Mouse (Mus musculus): ENCODE data around the gene Ctnnbip1.

The Ctnnbip1 gene

DNA sequence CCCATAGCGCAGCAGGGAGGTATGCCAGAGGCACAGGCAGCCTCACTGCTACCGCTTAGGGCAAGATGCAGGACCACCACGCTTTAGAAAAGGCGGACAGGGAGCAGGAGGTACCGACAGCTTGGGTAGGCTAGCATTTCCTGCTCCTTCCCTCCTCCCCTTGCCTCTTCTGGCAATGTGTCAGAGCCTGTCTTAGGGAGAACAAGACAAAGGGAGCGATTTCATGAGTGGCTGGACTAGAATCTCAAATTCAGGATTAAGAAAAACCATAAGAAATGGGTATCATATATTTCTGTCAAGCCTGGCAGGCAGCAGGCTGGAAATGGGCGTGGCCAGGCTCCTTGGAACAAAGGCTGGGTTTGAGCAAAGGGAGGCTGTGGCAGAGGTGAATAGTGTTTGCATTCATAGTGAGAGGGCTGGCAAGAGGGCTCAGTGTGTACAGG is 44.9 kb downstream of the Ctnnbip1 start:
- peak; percentile 83 for DNase-seq

DNA sequence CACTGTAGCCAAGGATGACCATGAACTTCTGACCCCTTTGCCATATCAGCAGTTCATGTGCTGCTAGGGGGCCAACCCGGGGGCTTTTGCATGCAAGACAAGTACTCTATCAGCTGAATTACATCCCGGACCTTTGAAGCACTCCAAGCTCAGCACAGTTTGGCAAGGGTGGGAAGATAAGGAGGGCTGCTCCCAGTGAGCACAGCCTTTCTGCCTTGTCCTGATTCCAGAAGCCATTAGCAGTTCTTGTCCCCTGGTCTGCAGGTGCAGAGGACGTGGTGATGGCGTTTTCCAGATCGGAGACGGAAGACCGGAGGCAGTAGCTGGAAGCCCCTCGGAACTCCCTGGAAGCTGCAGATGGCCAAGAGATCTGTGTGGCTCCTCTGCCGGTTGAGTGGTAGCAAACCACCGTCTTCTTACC is 45.9 kb downstream of the Ctnnbip1 start:
- peak; percentile 64 for DNase-seq

DNA sequence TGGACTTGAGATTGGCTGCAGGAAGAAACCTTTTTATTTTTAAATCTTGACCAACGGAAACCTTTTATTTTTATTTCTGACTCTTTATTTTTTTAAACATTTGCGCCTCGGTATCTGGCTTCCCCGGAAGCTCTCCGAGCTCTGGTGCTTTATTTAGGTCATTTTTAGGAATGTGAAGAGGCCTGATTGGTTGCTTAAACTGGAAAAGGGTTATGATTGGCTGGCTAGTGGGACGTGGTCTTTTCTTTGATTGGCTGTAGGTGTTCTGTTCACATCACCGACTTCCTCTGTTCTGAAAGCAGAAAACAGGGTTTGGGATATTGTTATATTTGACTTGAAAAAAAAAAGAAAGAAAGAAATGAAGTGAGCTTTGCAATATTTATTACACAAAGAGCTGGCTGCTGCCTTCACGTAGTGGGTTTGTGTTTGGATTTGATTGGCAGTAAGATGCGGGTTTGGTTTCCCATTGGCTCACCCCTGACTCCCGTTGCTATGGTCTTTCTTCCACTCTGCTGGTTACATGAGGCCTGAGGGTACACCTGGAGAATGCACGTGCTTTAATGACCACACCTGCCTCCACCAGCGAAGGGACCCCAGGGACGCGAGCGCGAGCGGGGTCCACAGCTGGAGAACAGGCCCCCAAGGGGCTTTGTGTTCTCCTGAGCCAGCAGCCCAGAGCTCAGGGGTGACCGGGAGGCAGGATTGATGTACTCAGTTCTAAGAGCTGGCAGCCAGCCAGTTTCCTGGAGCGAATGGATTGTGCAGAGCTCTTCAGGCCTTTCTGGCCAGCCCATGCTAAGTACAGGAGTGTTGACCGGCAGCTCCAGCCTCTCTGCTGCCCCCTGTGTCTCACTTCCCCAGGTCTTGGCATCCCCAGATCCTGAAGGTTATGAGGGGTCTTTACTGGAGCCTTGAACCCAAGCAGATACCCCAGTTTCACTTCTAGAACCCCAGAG is 46.7 kb downstream of the Ctnnbip1 start:
- DNase-seq, result peak; percentile 90

DNA sequence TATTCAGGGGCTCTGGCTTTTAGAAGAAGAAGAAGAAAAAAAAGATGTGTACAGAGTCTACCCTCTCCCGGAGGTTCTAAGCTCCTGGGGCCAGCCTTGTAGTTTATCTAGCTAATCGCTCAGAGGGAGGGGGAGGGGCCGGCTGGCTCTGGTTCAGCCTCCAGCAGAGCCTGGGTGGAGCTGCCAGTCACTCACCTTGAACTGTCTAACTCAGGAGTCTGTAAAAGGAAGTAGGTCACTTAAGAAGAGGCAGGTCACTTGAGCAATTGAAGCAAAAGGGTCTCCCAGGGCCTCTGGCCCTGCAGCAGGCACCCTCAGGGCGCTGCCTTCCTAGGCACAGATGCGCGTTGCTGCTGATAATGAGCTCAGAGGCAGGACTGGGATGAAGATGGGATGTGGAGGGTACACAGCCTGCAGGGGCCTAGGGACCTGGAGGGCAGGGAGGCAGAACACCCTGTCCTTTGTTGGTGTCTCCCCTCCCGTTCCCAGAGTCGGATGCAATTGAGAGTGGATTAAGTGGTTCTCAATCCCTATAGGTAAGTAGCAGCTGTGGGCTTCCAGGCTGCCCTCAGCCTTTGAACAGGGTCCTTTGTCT is 49.5 kb downstream of the Ctnnbip1 start:
- DNase-seq, result no peak

DNA sequence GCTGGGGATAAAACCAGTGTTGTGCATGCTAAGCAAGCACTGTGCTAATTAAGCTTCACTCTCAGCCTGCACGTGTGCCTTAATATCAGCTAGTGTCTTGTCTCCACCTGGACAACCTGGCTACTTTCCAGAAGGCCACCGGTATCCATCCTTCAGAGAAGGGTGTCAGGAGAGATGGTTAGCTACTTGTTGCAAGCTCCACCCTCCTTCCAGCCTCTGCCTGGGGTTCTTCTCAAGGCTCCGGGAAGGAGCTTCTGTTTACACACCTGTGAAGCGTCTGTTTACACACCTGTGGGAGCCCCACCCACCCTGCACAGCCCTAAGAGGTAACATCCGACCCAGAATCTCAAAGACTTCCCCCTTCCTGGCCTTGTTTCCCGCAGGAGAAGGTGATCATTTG is 50.6 kb downstream of the Ctnnbip1 start:
- DNase-seq, result no peak

DNA sequence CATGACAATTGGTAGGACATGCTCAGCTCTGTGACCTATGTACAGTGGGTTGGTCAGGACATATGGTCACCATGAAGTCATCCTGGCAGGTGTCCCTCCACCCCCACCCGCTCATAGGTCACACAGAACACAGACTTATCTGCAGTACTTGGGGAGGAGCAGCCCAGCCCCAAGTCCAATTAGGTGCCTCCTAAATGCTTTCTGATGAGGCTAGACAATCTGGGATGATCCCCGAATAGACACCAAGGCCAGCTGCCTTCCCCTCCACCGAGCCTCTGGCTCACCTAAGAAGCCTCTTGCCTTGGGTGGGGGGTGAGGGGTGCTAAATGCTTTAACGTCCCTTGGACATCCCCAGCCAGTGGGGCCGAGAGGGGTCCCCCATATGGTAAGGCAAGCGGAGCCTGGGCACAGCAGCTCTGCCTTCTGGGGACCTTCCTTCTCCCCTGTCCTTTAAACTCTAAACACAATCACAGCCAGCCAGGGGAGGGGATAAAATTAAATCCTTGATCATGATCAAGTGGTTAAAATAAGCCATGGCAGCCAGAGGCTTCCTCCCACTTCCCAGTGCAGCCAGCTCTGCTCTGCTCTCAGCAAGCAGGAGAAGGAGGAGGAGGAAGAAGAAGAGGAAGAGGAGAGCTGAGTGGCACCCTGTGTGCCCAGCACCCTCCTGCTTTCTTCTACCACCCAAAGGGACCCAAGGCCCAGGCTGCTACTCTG is 51.9 kb downstream of the Ctnnbip1 start:
- no peak for DNase-seq

DNA sequence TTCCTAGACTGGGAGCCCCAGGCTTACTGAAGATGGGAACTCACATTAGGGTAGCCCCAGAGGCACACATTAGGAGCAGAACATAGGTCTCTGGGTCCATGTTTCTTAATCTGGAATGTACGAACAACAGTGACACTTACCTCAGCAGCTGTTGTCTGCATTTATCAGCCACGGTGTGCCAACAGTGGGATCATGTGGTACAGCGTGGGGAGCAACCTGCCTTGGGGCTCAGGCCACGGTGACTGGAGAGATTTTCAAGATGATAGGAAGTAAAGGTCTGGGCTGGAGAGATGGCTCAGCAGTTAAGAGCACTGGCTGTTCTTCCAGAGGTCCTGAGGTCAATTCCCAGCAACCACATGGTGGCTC is 52.4 kb downstream of the Ctnnbip1 start:
- DNase-seq, result no peak

DNA sequence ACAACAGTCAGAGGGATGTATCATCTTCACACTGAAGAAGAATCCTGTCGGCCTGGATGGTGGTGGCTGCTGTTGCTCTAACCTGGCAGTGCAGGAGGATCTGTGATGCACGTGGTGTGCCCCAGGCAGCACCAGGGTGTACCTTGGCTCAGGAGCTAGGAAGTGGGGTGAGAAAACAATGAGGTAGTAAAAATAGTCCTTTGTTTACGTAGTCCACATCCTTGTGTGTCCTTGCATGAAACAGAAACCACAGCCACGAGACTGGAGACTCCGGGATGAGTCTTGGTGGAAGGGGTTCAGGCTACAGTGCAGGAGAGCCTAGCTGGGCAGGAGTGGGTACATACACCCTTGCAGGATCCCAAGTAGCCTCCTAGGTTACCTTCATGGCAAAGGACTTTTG is 53.2 kb downstream of the Ctnnbip1 start:
- DNase-seq, result no peak

DNA sequence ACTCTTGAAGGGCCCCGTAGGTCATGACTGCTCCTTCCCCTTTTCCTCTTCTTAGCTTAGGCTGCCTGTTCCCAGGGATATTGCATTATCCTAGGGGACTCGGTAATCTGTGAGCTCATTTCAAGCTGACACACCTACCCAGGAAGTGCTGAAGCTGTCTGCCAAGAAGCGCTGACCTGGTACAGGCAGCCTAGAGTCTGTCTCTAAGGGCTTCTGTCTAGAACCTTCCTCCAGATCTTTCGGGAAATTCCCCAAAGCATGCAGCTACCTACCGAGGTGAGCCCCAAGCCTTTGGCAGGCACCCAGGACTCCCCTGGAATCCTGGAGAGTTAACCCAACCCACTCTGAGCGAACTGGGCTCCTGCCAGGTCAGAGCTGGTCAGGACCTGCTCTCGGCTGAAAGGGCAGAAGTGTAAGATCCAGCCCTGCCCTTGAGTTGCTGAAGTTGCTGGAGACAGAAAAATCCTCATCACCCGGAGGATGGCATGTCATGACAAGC is 53.7 kb downstream of the Ctnnbip1 start:
- DNase-seq, result peak; percentile 67

DNA sequence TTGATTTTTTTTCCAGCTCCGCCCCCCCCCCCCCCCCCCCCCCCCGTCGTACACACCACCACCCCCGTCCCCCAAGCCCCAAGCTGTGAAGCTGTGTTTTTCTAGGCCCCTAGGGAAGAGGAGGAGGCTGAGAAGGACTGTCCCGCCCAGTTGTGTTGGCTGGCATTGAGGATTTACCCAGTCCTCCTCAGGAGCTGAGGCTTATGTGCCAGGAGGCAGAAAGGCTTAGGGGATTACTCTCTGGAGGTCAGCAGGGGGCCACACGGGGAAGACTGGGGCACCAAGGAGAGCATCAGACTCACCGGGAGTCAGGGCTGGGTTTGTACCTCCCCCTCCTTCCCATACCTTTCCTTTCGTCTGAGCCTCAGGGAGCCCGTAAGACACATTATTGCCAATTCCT is 54.4 kb downstream of the Ctnnbip1 start:
- DNase-seq, result no peak

DNA sequence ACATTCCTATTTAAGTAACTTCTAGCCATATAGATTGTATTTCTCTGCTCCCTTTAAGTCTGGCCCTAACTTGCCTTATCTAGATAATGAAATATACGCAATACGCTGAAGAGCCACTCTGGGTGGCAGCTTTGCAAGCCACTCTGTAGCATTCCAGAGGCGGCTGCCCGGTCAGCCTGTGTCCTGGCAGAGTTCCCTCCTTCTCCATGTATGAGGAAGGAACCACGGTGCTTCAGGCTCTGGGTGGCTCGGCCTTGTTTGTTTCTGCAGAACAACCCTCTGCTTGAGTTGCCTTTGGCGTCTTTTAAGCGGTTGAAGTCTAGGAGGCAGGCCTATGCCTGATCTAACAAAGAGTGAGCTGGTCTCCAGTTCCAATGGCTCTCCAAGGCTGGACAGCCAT is 54.8 kb downstream of the Ctnnbip1 start:
- no peak for DNase-seq

DNA sequence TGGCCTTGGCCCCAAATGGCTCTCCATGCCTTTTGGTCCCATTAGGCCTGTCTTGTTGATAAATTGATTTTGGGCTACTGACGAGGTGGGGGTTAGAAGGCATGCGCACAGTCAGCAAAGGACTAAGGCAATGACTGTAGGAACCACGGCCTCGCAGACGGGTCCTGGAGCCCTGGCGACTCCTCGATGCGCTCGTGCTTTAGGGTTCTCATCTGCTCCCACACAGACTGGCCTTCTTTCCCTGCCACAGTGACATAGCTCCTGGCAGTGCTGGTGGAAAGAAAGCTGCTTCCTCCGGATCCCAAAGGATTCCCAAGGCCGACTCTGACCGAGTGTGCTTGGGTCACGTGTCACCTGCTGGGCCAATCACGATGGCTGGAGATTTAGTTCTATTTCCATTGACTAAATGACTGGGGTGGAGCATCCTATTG is 56.4 kb downstream of the Ctnnbip1 start:
- no peak for DNase-seq

DNA sequence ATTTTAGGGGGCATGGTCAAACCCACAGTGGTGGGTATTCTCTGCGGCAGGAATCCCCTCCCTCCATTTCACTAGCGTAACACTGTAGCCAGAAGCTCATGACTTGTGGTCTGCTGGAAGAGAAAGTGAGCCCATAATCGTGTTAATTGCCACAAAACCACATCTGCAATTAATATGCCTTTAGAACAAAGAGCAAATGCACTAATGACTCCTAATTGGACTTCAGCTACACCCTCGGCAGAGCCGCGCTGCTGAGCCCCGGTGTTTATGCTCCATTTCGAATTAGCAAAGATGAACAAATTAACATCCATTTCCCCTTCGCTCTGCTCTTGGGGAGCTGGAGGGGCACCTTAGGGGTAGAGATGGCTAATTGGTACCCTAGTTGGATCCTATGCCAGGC is 58.0 kb downstream of the Ctnnbip1 start:
- DNase-seq, result no peak

DNA sequence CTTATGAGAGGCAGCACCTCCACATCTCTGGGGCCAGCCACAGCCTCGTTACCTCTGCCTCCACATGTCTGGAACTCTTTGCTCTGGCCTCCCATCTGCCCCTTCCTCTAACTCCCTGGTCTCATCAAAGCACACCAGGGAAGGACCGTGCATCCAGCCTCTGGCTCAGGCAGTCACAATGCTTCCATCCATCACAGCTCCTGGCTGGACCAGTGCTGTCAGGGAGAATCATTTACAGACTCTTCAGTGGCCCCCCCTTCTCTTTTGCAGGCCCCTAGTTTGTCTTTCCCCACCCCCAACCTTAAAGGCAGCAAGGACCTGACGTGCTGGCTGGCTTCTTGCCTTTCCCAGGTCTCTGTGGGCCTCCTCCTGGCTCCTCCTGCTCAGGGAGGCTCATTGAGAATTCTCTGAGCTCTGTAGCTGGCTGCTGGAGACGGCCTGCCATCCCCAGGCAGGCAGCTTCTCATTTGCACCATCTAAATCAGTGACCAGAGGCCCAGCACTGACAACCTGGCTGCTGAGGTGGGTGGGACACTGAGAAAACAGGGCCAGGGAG is 59.0 kb downstream of the Ctnnbip1 start:
- no peak for DNase-seq

DNA sequence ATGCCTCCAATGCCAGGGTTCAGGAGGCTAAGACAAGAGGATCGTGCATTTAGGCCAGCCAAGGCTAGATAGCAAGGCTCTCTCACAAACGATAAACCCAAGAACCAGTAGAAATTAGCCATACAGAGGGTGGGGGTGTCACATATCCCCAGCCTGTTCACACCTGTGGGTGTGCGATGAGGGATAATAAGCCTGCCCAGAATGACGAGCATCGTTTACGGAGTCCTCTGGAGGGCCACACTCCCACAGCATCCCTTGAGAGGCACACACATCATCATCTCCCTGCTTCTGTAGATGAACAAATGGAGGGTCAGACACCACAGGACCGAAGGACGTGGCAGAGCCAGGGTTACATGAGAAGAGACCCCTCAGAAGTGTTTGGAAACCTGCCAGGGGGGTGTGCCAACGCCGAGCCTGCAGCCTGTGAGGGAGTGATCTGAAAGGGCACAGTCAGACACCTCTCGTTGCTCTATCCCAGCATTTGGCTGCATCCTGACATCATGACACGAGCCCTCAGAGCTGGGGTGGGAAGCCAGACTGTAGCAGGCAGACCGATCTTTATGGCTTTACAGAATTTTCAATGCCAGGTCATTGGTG is 60.1 kb downstream of the Ctnnbip1 start:
- no peak for DNase-seq

DNA sequence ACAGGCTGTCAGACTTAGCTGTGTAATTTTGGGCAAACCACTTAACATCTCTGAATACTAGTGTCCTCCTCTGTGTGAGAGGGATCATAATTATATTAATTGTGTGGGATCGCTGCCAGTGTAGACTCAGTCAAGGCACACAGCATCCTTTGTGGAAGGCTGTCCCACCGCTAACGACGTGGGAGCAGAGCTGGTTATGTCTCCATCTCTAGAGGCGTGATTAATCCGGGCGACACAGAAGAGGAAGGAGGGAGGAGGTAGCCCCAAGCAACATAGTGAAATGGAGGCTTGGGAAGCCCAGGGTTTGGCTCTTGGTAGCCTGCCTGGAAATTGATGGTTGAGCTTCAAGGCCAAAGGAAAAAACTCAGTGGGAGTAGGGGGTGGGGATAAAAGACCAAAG is 60.8 kb downstream of the Ctnnbip1 start:
- DNase-seq, result no peak

DNA sequence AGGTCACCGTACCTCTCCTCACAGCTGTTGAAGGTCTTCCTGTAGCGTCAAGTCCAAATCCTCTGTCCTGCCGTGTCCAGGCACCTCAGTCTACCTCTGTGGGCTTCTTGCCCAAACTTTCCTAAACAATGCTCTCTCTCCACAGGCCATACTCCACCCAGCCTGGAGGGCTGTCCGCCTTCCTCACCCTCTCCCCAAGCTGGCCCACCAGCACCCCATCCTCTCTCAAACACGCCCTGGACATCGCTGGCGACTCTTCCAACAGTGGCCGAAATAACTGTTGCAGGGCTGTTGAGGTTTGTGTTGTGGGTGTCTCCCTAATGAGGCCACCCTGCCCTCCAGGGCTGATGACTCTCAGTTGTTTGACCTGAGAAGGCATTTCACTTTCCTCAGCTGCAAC is 67.2 kb downstream of the Ctnnbip1 start:
- DNase-seq, result no peak

DNA sequence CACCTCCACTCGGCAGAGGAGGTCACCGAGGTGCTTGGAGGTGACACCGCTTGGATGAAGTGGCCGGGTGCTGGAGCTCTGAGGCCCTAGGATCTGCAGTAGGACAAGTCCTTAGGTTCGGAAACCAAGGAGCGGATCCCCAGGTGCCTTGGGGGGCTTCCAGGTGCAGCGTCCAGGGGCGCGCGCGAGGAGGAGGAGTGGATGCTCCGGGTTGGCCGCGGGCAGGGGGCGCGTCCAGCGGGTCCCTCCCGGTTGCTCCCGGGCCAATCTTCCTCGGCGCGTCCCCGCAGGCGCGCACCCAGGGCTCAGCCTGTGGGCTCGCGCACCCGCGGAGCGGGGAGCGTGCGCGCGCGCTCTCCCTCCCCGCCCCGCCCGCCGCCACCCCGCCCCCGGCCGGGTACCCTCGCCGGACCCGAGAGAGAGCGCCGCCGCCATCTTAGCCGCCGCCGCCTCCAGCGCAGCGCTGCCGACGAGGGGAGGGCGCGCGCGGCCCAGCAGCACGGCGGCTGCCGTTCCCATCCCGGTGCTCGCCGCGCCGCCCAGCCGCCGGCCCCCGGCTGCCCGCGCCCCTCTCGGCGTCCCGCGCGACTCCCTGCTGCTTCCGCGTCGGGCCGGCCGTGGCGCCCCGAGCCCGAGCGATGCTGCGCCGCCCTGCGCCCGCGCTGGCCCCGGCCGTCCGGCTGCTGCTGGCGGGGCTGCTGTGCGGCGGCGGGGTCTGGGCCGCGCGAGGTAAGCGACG is 68.2 kb downstream of the Ctnnbip1 start, which contains the start of gene Clstn1:
TSS of gene Clstn1 (plus strand) at position 425 of the 739 bp plus-strand sequence.
- DNase-seq, result peak; percentile 82

DNA sequence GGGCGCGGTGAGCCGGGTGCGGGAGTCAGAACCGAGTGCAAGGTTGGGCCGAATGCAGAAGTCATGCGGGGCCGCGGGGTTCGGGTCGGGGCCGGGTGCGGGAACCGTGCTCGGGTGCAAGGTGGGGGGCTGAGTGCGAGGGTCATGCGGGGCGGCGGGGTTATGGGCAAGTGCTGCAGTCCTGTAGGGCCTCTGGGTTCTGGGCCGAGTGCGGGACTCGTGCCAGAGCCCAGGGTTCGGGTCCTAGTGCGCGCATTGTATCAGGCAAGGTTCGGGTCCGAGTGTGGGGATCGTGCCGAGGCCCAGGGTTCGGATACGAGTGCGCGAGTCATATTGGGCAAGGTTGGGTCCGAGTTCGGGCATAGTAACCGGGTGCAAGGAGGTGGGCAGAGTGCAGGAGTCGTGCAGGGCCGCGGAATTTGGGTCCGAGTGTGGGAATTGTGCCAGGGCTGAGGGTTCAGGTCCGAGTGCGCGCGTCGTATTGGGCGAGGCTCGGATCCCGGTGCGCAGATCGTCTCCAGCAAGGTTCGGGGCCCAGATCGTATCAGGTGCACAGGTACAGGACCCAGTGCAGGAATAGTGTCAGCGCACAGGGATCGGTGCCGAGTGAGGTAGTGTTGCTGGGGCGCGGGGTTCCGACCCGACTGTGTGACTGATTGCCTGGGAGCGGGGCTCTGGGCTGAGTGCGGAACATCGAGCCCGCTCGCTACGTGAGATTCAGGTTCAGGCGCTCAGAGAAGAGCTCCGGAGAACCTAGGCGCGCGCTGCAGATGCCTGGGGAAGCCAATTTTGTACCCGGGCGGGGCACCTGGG is 69.0 kb downstream of the Ctnnbip1 start:
- DNase-seq, result peak; percentile 82

DNA sequence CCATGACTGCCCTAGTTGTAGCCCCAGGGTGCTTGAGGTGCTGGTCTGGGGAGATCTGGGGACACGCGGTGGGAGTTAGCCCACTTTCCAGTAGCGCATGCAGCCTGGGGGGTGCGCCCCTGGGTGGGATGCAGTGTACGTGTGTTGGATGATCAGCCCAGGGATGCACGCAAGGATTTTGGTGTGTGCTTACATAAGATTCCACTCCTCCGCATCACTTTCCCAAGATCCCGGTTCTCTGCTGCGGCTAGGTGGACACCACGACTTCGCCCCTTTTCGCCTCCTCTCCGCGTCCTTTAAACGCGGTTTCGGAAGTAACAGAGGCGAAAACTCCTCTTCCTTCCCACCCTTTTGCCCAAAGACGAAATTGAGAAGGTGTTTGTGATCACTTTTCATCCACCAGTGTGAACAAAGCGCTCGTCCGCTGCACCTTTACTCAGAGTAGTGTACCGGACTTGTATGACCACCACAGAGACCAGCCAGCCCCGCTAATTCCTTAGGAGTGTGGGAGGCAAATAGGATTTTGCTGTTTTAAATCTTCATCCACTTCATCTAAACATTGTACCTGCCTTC is 69.6 kb downstream of the Ctnnbip1 start:
- no peak for DNase-seq

DNA sequence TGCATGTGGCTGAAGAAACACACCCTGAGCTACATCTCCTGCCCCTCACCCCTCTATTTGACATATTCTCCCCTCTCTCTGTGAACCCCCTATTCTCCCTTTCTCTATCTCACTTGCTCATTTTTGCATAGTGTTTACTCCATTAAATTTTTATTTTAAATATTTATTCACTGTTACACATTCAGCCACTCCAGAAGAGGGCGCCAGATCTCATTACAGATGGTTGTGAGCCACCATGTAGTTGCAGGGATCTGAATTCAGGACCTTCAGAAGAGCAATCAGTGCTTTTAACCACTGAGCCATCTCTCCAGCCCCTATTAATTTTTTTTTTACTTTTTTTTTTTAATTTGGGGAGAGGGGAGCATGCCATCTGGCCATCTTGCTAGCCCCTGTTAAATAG is 72.2 kb downstream of the Ctnnbip1 start:
- no peak for DNase-seq

Measured in cerebellum, adult 11-12 months (tissue).